ENCODE assay signal across 8 mouse cellular contexts in genomic region chr11:70562995-70563469, GRCm38 (mm10). TPM values are rescaled to one million over a fixed set of nuclear protein-coding genes. Genes with fewer than 3 reads are reported as not detected.
A peak's percentile ranks its signal among the peaks of the same experiment; 100 is the strongest.
DNase-seq lines count a peak whose midpoint lies in the region; ATAC-seq and TF ChIP-seq lines count a peak whose summit lies in the region.

No protein-coding gene starts in this region.

- no peak for DNase-seq in heart, postnatal 4 days
- peak; percentile 9 for DNase-seq in forebrain, embryonic 14.5 days (ENCODE audit: low spot score)
- no peak for DNase-seq in liver, postnatal 0 days
- no peak for DNase-seq in right cerebral cortex, adult 18-20 months

- H3K36me3 ChIP-seq in heart, embryonic 11.5 days (ENCODE audit: control insufficient read depth, insufficient read depth, low read length) = no peaks in the 10 kb centered on the region
- H3K36me3 ChIP-seq in E14TG2a.4 (ENCODE audit: insufficient read depth, low read length) = peaks cover 10% of the 10 kb centered on the region
- H3K36me3 ChIP-seq in forebrain, embryonic 14.5 days (ENCODE audit: control insufficient read depth, insufficient read depth, low read length) = no peaks in the 10 kb centered on the region; the same call in 1 of the 2 replicates
- no peaks in the 10 kb centered on the region for H3K36me3 ChIP-seq in liver, postnatal 0 days (replicated peaks; ENCODE audit: insufficient read depth, low read length)

- no peak for TF ChIP-seq CTCF in E14TG2a.4 (conservative IDR thresholded peaks at IDR 0.05; ENCODE audit: low read length)
- no peak for TF ChIP-seq CTCF in liver, postnatal 0 days (IDR thresholded peaks at IDR 0.05; ENCODE audit: low read depth)

- no peak; the same call in 1 of the 2 replicates for ATAC-seq in heart, embryonic 11.5 days (replicated peaks; ENCODE audit: insufficient number of reproducible peaks, low FRiP score, low TSS enrichment)
- ATAC-seq in forebrain, embryonic 14.5 days = peak; percentile 40; the same call in 1 of the 2 replicates
- ATAC-seq in liver, postnatal 0 days = no peak; the same call in 1 of the 2 replicates
- no peak for ATAC-seq in megakaryocyte progenitor cell, adult 5-6 weeks (replicated peaks; ENCODE audit: poor library complexity)
- ATAC-seq in CD4-positive, CD25-positive, alpha-beta regulatory T cell, adult 4 months = no peak

- peak overlapping the region; percentile 92 for H3K4me3 ChIP-seq in heart, embryonic 11.5 days (ENCODE audit: low read depth, low read length)
- H3K4me3 ChIP-seq in E14TG2a.4 (replicated peaks; ENCODE audit: low read length) = peak overlapping the region; percentile 93
- H3K4me3 ChIP-seq in forebrain, embryonic 14.5 days (ENCODE audit: low read depth, low read length) = peak overlapping the region; percentile 91
- peak overlapping the region; percentile 94 for H3K4me3 ChIP-seq in liver, postnatal 0 days (ENCODE audit: low read depth, low read length)

- H3K4me1 ChIP-seq in heart, embryonic 11.5 days (ENCODE audit: control insufficient read depth, insufficient read depth, low read length) = peaks cover 10% of the 10 kb centered on the region
- peaks cover 28% of the 10 kb centered on the region for H3K4me1 ChIP-seq in E14TG2a.4 (replicated peaks; ENCODE audit: low read depth, low read length)
- peaks cover 9% of the 10 kb centered on the region; the same call in 1 of the 2 replicates for H3K4me1 ChIP-seq in forebrain, embryonic 14.5 days (ENCODE audit: control insufficient read depth, insufficient read depth, low read length)
- H3K4me1 ChIP-seq in liver, postnatal 0 days (ENCODE audit: insufficient read depth) = peaks cover 22% of the 10 kb centered on the region

- H3K27ac ChIP-seq in heart, embryonic 11.5 days (ENCODE audit: low read depth, low read length) = peak overlapping the region; percentile 86
- H3K27ac ChIP-seq in forebrain, embryonic 14.5 days (ENCODE audit: low read depth, low read length) = peak overlapping the region; percentile 68
- H3K27ac ChIP-seq in liver, postnatal 0 days (ENCODE audit: low read depth) = peak overlapping the region; percentile 85

- peak overlapping the region; percentile 90 for H3K9ac ChIP-seq in heart, embryonic 11.5 days (ENCODE audit: low read depth, low read length)
- H3K9ac ChIP-seq in forebrain, embryonic 14.5 days (ENCODE audit: low read length) = peak overlapping the region; percentile 92
- peak overlapping the region; percentile 90 for H3K9ac ChIP-seq in liver, postnatal 0 days (replicated peaks)

- peak overlapping the region; percentile 76 for H3K4me2 ChIP-seq in heart, embryonic 11.5 days
- H3K4me2 ChIP-seq in forebrain, embryonic 14.5 days (ENCODE audit: low read length) = peak overlapping the region; percentile 86
- peak overlapping the region; percentile 96 for H3K4me2 ChIP-seq in liver, postnatal 0 days (ENCODE audit: low read depth, low read length)

- H3K9me3 ChIP-seq in heart, embryonic 11.5 days (replicated peaks; ENCODE audit: control insufficient read depth, low read length) = no peaks in the 10 kb centered on the region
- H3K9me3 ChIP-seq in E14TG2a.4 (ENCODE audit: low read length) = no peaks in the 10 kb centered on the region
- no peaks in the 10 kb centered on the region for H3K9me3 ChIP-seq in forebrain, embryonic 14.5 days (replicated peaks; ENCODE audit: control insufficient read depth, low read length)
- no peaks in the 10 kb centered on the region for H3K9me3 ChIP-seq in liver, postnatal 0 days (ENCODE audit: low read length)

- WGBS in heart, embryonic 11.5 days (ENCODE audit: insufficient replicate concordance) = 0% methylated on average over 25 of the region's 31 CpGs
- 1% methylated on average over 28 of the region's 31 CpGs for WGBS in forebrain, embryonic 14.5 days
- 0% methylated on average over 16 of the region's 31 CpGs for WGBS in liver, postnatal 0 days (ENCODE audit: insufficient replicate concordance)

- no peaks in the 10 kb centered on the region for H3K27me3 ChIP-seq in heart, embryonic 11.5 days (ENCODE audit: control insufficient read depth, insufficient read depth, low read length)
- H3K27me3 ChIP-seq in E14TG2a.4 (ENCODE audit: insufficient read depth, low read length) = 0 out of 2 replicates have a peak, but pooled peaks cover 3% of the 10 kb centered on the region
- no peaks in the 10 kb centered on the region for H3K27me3 ChIP-seq in forebrain, embryonic 14.5 days (replicated peaks; ENCODE audit: control insufficient read depth, insufficient read depth, low read length)
- H3K27me3 ChIP-seq in liver, postnatal 0 days (ENCODE audit: insufficient read depth, low read length) = no peaks in the 10 kb centered on the region

- no peak for TF ChIP-seq EP300 in liver, postnatal 0 days (IDR thresholded peaks at IDR 0.05; ENCODE audit: low read depth)

RNA-seq across cellular contexts. Expression of gene Mink1, which starts 0.4 kb away (rescaled TPM):
- 15.1 and 16.1 TPM in 2 replicates for polyA plus RNA-seq in heart, embryonic 11.5 days (2014; fragmentation: Nextera tagmentation; extraction: Ambion mirVana)
- 10 to 100 TPM; 38.2 to 42.5 TPM for total RNA-seq in heart, postnatal 4 days (2021)
- polyA plus RNA-seq in forebrain, embryonic 14.5 days (2014; fragmentation: Nextera tagmentation; extraction: Ambion mirVana) = 10.4 and 13.6 TPM in 2 replicates
- polyA plus RNA-seq in liver, postnatal 0 days (2015; fragmentation: Nextera tagmentation; extraction: Ambion mirVana) = 3.7 and 3.9 TPM in 2 replicates
- total RNA-seq in megakaryocyte progenitor cell, adult 5-6 weeks (2015) = 14.4 and 18.0 TPM in 2 replicates
- total RNA-seq in megakaryocyte progenitor cell, adult 5-6 weeks (2017) = 12.5 and 16.5 TPM in 2 replicates
- polyA plus RNA-seq in CD4-positive, CD25-positive, alpha-beta regulatory T cell, adult 4 months (2017; shearing (Covaris generic)) = 1 to 10 TPM; 5.6 to 8.4 TPM

RNA-seq across cellular contexts. Expression of gene Pld2, which starts 23.2 kb away (rescaled TPM):
- polyA plus RNA-seq in heart, embryonic 11.5 days (2014; fragmentation: Nextera tagmentation; extraction: Ambion mirVana) = 7.4 and 8.6 TPM in 2 replicates
- total RNA-seq in heart, postnatal 4 days (2021) = 1 to 10 TPM; 8.3 to 9.3 TPM
- polyA plus RNA-seq in forebrain, embryonic 14.5 days (2014; fragmentation: Nextera tagmentation; extraction: Ambion mirVana) = 4.8 and 5.8 TPM in 2 replicates
- 1.6 and 1.8 TPM in 2 replicates for polyA plus RNA-seq in liver, postnatal 0 days (2015; fragmentation: Nextera tagmentation; extraction: Ambion mirVana)
- 0.07 and 0.90 TPM in 2 replicates for total RNA-seq in megakaryocyte progenitor cell, adult 5-6 weeks (2015)
- 0.25 and 0.81 TPM in 2 replicates for total RNA-seq in megakaryocyte progenitor cell, adult 5-6 weeks (2017)
- 1 to 10 TPM; 2.7 to 3.9 TPM for polyA plus RNA-seq in CD4-positive, CD25-positive, alpha-beta regulatory T cell, adult 4 months (2017; shearing (Covaris generic))

RNA-seq across cellular contexts. Expression of gene Gm40193, which starts 30.3 kb away (rescaled TPM):
- polyA plus RNA-seq in heart, embryonic 11.5 days (2014; fragmentation: Nextera tagmentation; extraction: Ambion mirVana) = not detected in 2 replicates
- not detected for total RNA-seq in heart, postnatal 4 days (2021)
- not detected in 2 replicates for polyA plus RNA-seq in forebrain, embryonic 14.5 days (2014; fragmentation: Nextera tagmentation; extraction: Ambion mirVana)
- not detected in 2 replicates for polyA plus RNA-seq in liver, postnatal 0 days (2015; fragmentation: Nextera tagmentation; extraction: Ambion mirVana)
- not detected in 2 replicates for total RNA-seq in megakaryocyte progenitor cell, adult 5-6 weeks (2015)
- total RNA-seq in megakaryocyte progenitor cell, adult 5-6 weeks (2017) = not detected in 2 replicates
- polyA plus RNA-seq in CD4-positive, CD25-positive, alpha-beta regulatory T cell, adult 4 months (2017; shearing (Covaris generic)) = not detected

RNA-seq across cellular contexts. Expression of gene Psmb6, which starts 37.9 kb away (rescaled TPM):
- 684 and 701 TPM in 2 replicates for polyA plus RNA-seq in heart, embryonic 11.5 days (2014; fragmentation: Nextera tagmentation; extraction: Ambion mirVana)
- total RNA-seq in heart, postnatal 4 days (2021) = 100 to 1,000 TPM; 296 TPM
- polyA plus RNA-seq in forebrain, embryonic 14.5 days (2014; fragmentation: Nextera tagmentation; extraction: Ambion mirVana) = 841 and 1,034 TPM in 2 replicates
- polyA plus RNA-seq in liver, postnatal 0 days (2015; fragmentation: Nextera tagmentation; extraction: Ambion mirVana) = 317 and 325 TPM in 2 replicates
- total RNA-seq in megakaryocyte progenitor cell, adult 5-6 weeks (2015) = 141 and 153 TPM in 2 replicates
- total RNA-seq in megakaryocyte progenitor cell, adult 5-6 weeks (2017) = 272 and 309 TPM in 2 replicates
- 100 to 1,000 TPM; 378 to 439 TPM for polyA plus RNA-seq in CD4-positive, CD25-positive, alpha-beta regulatory T cell, adult 4 months (2017; shearing (Covaris generic))

RNA-seq across cellular contexts. Expression of gene Gltpd2, which starts 44.0 kb away (rescaled TPM):
- 0.84 TPM in 1 of 2 replicates, not detected in the other for polyA plus RNA-seq in heart, embryonic 11.5 days (2014; fragmentation: Nextera tagmentation; extraction: Ambion mirVana)
- not detected for total RNA-seq in heart, postnatal 4 days (2021)
- polyA plus RNA-seq in forebrain, embryonic 14.5 days (2014; fragmentation: Nextera tagmentation; extraction: Ambion mirVana) = 0.42 TPM in 1 of 2 replicates, not detected in the other
- 28.0 and 30.8 TPM in 2 replicates for polyA plus RNA-seq in liver, postnatal 0 days (2015; fragmentation: Nextera tagmentation; extraction: Ambion mirVana)
- not detected in 2 replicates for total RNA-seq in megakaryocyte progenitor cell, adult 5-6 weeks (2015)
- not detected in 2 replicates for total RNA-seq in megakaryocyte progenitor cell, adult 5-6 weeks (2017)
- not detected for polyA plus RNA-seq in CD4-positive, CD25-positive, alpha-beta regulatory T cell, adult 4 months (2017; shearing (Covaris generic))
